Mouse (Mus musculus) CH12.LX (cell line): Measurements from ENCODE around the gene Scnn1a. TPM values are rescaled to one million over a fixed set of nuclear protein-coding genes. Genes with fewer than 3 reads are reported as not detected.

Source experiments
- DNase-seq: peaks from one replicate; pipeline ENCODE4 v3.0.0-alpha.2; 2013; ENCODE audit errors: extremely low read depth
- H3K27ac ChIP-seq: 2 replicates; pipeline ENCODE4 v1.5.1; 2012; ENCODE audit warnings: low read depth, mild to moderate bottlenecking, control low read depth, moderate library complexity; ENCODE audit not compliant: insufficient read depth
- H3K27me3 ChIP-seq: replicated peaks from 2 replicates; pipeline ENCODE3; 2012; ENCODE audit warnings: inconsistent platforms
- H3K36me3 ChIP-seq, 2 experiments: replicated peaks in 1 of 2; 2 replicates each; pipeline versions ENCODE3 to v1.6.1; 2012; ENCODE audit warnings: inconsistent platforms in 1 of 2, low read length in 1 of 2, mild to moderate bottlenecking in 1 of 2, mixed read lengths in 1 of 2, moderate library complexity in 1 of 2; ENCODE audit not compliant: control insufficient read depth in 1 of 2, insufficient read depth in 1 of 2
- H3K4me1 ChIP-seq, 2 experiments: 2 replicates each; pipeline ENCODE4 v1.6.1; 2012; ENCODE audit warnings: inconsistent platforms in 1 of 2, moderate library complexity in 1 of 2; ENCODE audit not compliant: insufficient read depth in 2 of 2, control insufficient read depth in 1 of 2
- H3K4me2 ChIP-seq: 2 replicates; pipeline ENCODE4 v1.6.1; 2012; ENCODE audit warnings: low read depth, mild to moderate bottlenecking, control low read depth; ENCODE audit not compliant: poor library complexity, insufficient read depth, severe bottlenecking
- H3K4me3 ChIP-seq, 3 experiments: fragments of 150-350 bp in 1 of 3; sonication (generic) in 1 of 3; replicated peaks in 1 of 3; 2 replicates each; pipeline versions ENCODE3 to v1.5.1; 2011 to 2012; ENCODE audit warnings: low read depth in 2 of 3, low read length in 2 of 3, mild to moderate bottlenecking in 2 of 3, moderate library complexity in 2 of 3, control low read depth in 1 of 3, improper control_type of control experiment in 1 of 3, inconsistent platforms in 1 of 3, mixed read lengths in 1 of 3; ENCODE audit not compliant: poor library complexity in 1 of 3
- H3K79me2 ChIP-seq: replicated peaks from 2 replicates; pipeline ENCODE4 v1.6.1; 2012; ENCODE audit warnings: mild to moderate bottlenecking, moderate library complexity; ENCODE audit not compliant: control insufficient read depth, poor library complexity, insufficient read depth, severe bottlenecking; ENCODE audit errors: extremely low read depth
- H3K9ac ChIP-seq: 2 replicates; pipeline ENCODE4 v1.6.1; 2012; ENCODE audit warnings: low read depth, mild to moderate bottlenecking, control low read depth, moderate library complexity; ENCODE audit not compliant: insufficient read depth
- H3K9me3 ChIP-seq: replicated peaks from 2 replicates; pipeline ENCODE3; 2012; ENCODE audit warnings: low read length, inconsistent platforms, mixed read lengths
- BHLHE40 ChIP-seq: IDR thresholded peaks from 2 replicates; pipeline ENCODE4 v1.6.1; 2011; ENCODE audit warnings: mild to moderate bottlenecking, low read depth, low read length, improper control_type of control experiment
- CHD2 ChIP-seq: IDR thresholded peaks from 2 replicates; pipeline ENCODE4 v1.6.1; 2011; ENCODE audit warnings: low read length, improper control_type of control experiment
- HCFC1 ChIP-seq: IDR thresholded peaks from 2 replicates; pipeline ENCODE4 v1.6.1; 2012; ENCODE audit warnings: low read depth, mild to moderate bottlenecking, inconsistent platforms, low read length, improper control_type of control experiment
- JUND ChIP-seq: conservative IDR thresholded peaks from 2 replicates; pipeline ENCODE4 v1.6.1; 2011; ENCODE audit warnings: low read depth, low read length, improper control_type of control experiment
- MAX ChIP-seq: IDR thresholded peaks from 2 replicates; pipeline ENCODE4 v1.6.1; 2011; ENCODE audit warnings: low read length, improper control_type of control experiment
- PAX5 ChIP-seq: IDR thresholded peaks from 2 replicates; pipeline ENCODE4 v1.6.1; 2012; ENCODE audit warnings: low read length, inconsistent platforms, mixed read lengths
- RCOR1 ChIP-seq: conservative IDR thresholded peaks from 2 replicates; pipeline ENCODE4 v1.6.1; 2012; ENCODE audit warnings: low read depth, mild to moderate bottlenecking, inconsistent platforms, low read length, improper control_type of control experiment
- SIN3A ChIP-seq: IDR thresholded peaks from 2 replicates; pipeline ENCODE4 v1.6.1; 2012; ENCODE audit warnings: low read length, improper control_type of control experiment, inconsistent platforms
- TBP ChIP-seq: conservative IDR thresholded peaks from 2 replicates; pipeline ENCODE4 v1.6.1; 2011; ENCODE audit warnings: low read depth, low read length, improper control_type of control experiment
- UBTF ChIP-seq: IDR thresholded peaks from 2 replicates; pipeline ENCODE4 v1.6.1; 2012; ENCODE audit warnings: low read depth, mild to moderate bottlenecking, inconsistent platforms, low read length, improper control_type of control experiment, moderate library complexity
- ZKSCAN1 ChIP-seq: IDR thresholded peaks from 2 replicates; pipeline ENCODE4 v1.6.1; 2012; ENCODE audit warnings: low read depth, inconsistent platforms, low read length, improper control_type of control experiment, borderline replicate concordance
- ZMIZ1 ChIP-seq: IDR thresholded peaks from 2 replicates; pipeline ENCODE4 v1.6.1; 2012; ENCODE audit warnings: low read depth, mild to moderate bottlenecking, inconsistent platforms, low read length, improper control_type of control experiment
- ZNF384 ChIP-seq: IDR thresholded peaks from 2 replicates; pipeline ENCODE4 v1.6.1; 2012; ENCODE audit warnings: low read depth, low read length, improper control_type of control experiment, inconsistent platforms
- dilution Hi-C: fragments of 300-500 bp; cut with MboI; formaldehyde crosslinking; loops from 2 replicates; pipeline ENCODE4 v1.14.3; 2020; ENCODE audit warnings: low sequenced_read_pairs; ENCODE audit not compliant: extremely low pct_unique_long_range_greater_than_20kb, extremely low pct_ligation_motif_present
- in situ Hi-C: fragments of 300-500 bp; cut with MboI; formaldehyde crosslinking; loops from 3 replicates; pipeline ENCODE4 v1.14.3; 2019; ENCODE audit warnings: low sequenced_read_pairs, low pct_ligation_motif_present, low pct_unique_long_range_greater_than_20kb, mixed read lengths
- polyA plus RNA-seq: library from polyadenylated mRNA; unstranded; fragments of >175 nt; gene quantifications from 2 replicates; pipeline ENCODE4 v1.2.1, GENCODE M21; 2012; ENCODE audit warnings: low read depth; ENCODE audit not compliant: insufficient read length
- total RNA-seq, 2 experiments: library from RNA; depleted of rRNA; stranded (reverse); fragments of 300-350 nt in 1 of 2; fragments of >200 nt in 1 of 2; gene quantifications; 2 replicates each; pipeline ENCODE4 v1.2.3; 2012 to 2014

The Scnn1a gene
- total and polyA plus RNA-seq, 3 experiments: not detected

- Histone ChIP-seq H3K4me3 (no peak within 1 kb of the TSS), H3K4me1 (peaks cover 0 to 5% of the 10 kb centered on the region in 2 experiments; a peak in 1 of 4 replicates)
- TF ChIP-seq ZNF384 (no peak), BHLHE40 (no peak), ZMIZ1 (no peak), RCOR1 (no peak), ZKSCAN1 (no peak), MAX (no peak)
- TF ChIP-seq, all 38 proteins: peak for 0
- H3K4me2 ChIP-seq: no peak within 1 kb of the TSS
- dilution Hi-C loops (no loop called here), in situ Hi-C loops (no loop called here)
- no peaks in the 10 kb centered on the region for H3K9me3 ChIP-seq
- peaks cover 92% of the 10 kb centered on the region for H3K27me3 ChIP-seq
- no peak within 1 kb of the TSS for H3K27ac ChIP-seq
- H3K9ac ChIP-seq: no peak within 1 kb of the TSS
- H3K79me2 ChIP-seq: no peaks in the 10 kb centered on the region
- no peaks in the 10 kb centered on the region for H3K36me3 ChIP-seq
- no peak for DNase-seq
Observed at GRCm38 (mm10) chr6:125380372-125381360, 60.2 kb downstream of the Scnn1a start, which contains the start of gene Plekhg6. Gene Plekhg6, minus strand, starts transcription at chr6:125380793.

GRCm38 (mm10) chr6:125382024-125382423 lies 61.6 kb downstream of the Scnn1a start:
- Histone ChIP-seq H3K9me3 (no peaks in the 10 kb centered on the region), H3K79me2 (no peaks in the 10 kb centered on the region), H3K36me3 (no peaks in the 10 kb centered on the region), H3K27me3 (peaks cover 88% of the 10 kb centered on the region), H3K4me3 (no peak overlapping the region), H3K4me1 (peaks cover 0 to 5% of the 10 kb centered on the region in 2 experiments; a peak in 1 of 4 replicates), H3K4me2 (no peak overlapping the region), H3K9ac (no peak overlapping the region), H3K27ac (no peak overlapping the region)
- no peak for DNase-seq
- dilution Hi-C loops (no loop called here), in situ Hi-C loops (no loop called here)
- TF ChIP-seq UBTF (no peak), TBP (no peak), JUND (no peak), SIN3A (no peak), MAX (no peak), HCFC1 (no peak), CHD2 (no peak), PAX5 (no peak)
